Mouse (Mus musculus): Measurements from ENCODE around the gene Aqp6.

DNA sequence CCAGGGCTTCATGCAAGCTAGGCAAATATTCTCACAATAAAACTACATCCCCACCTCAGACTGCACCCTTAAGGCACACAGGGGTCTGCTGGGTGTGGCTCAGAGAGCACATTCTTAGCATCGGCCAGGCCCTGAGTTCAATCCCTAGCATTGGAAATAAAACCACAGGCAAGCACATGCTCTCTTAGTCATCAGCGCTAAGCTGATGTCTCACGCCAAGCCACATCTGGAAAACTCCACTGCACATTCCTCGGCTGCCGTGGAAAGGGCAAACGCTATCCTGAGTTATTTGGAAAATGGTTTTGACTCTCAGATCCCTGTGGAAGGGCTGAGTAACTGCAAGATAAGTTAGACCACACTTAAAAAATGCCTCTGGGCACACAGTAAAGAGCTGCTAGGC is 47.4 kb upstream of the Aqp6 start:
- TF ChIP-seq POLR2A (IDR thresholded peaks at IDR 0.05; ENCODE audit: borderline replicate concordance, control insufficient read depth, low read depth, low read length) (no peak), CTCF (IDR thresholded peaks at IDR 0.05; ENCODE audit: control insufficient read depth, insufficient read depth, low read length) (no peak)
